Mouse (Mus musculus): ENCODE results near the gene Galnt10. TPM values are rescaled to one million over a fixed set of nuclear protein-coding genes. Genes with fewer than 3 reads are reported as not detected.
A peak's percentile ranks its signal among the peaks of the same experiment; 100 is the strongest.

Galnt10 gene
- total and polyA plus RNA-seq, 3 experiments: 17.5 to 41.2 (median 21.4) TPM

DNA sequence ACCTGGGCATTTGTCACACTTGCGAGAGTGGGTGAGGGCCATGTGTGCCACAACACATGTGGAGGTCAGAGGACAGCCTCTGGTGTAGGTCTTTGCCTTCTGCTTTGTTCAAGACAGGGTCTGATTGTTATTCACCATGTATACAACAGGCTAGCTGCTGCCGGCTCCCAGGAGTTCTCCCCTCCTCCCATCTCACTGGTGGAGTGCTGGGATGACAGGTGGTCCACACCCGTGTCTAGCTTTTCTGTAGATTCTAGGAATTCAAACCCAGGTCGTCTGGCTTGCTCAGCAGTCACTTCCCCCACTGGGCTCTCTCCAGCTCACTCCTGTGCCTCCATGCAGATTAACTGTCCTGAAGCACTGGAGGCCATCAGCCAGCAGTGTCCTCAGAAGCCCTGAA, 80.7 kb downstream of the Galnt10 start:
- TF ChIP-seq GATA2 (IDR thresholded peaks at IDR 0.05; ENCODE audit: borderline replicate concordance, low read depth, low read length) (no peak), TAL1 (conservative IDR thresholded peaks at IDR 0.05; ENCODE audit: low read depth, low read length) (no peak), CTCF (IDR thresholded peaks at IDR 0.05; ENCODE audit: low read depth, low read length) (no peak)
- ATAC-seq (ENCODE audit: extremely low read depth, insufficient number of reproducible peaks, low FRiP score, poor library complexity, severe bottlenecking) (no peak), DNase-seq (ENCODE audit: low spot score) (no peak)
- no peak overlapping the region for H3K4me3 ChIP-seq (ENCODE audit: low read depth, low read length)
- peaks cover 97% of the 10 kb centered on the region for H3K36me3 ChIP-seq (replicated peaks)
- peaks cover 13% of the 10 kb centered on the region for H3K4me1 ChIP-seq (ENCODE audit: insufficient read depth, low read depth, low read length)
- no peaks in the 10 kb centered on the region for H3K27me3 ChIP-seq (ENCODE audit: insufficient read depth, low read length)
- no peaks in the 10 kb centered on the region for H3K9me3 ChIP-seq (replicated peaks)

DNA sequence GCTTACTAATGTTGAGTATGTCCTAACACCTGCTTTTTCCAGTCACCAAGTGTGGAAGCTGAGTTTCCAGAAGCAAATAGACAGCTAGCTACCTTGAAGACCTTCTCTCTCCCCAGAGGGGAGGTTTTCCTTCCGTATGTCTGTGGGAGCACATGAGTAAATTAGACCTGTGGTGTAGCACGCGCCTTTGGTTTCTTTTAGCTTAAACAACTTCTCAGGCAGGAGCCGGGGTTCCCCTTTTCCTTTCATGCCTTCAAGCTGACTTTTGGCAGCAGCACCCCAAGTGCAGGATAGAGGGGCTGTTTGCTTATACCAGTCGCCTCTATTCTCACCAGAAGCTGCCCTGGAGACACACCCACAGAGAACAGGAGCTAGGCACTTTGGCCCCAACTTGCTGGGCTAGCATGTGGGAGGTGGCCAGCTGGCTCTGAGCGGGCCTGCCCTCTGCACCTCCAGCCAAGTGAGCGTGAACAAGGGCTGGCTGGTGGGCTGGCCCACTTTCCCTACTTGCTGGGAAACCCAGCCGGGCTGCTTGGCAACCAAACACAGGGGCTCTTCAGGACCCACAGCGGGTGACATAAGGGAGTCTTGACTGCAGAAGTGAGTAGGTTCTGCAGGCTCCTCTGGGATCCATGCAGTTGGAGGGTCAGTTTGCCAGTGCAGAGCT, 82.2 kb downstream of the Galnt10 start:
- Histone ChIP-seq H3K9me3 (replicated peaks) (no peaks in the 10 kb centered on the region), H3K4me1 (ENCODE audit: insufficient read depth, low read depth, low read length) (peaks cover 13% of the 10 kb centered on the region), H3K4me3 (ENCODE audit: low read depth, low read length) (no peak overlapping the region), H3K36me3 (replicated peaks) (peaks cover 96% of the 10 kb centered on the region), H3K27me3 (ENCODE audit: insufficient read depth, low read length) (no peaks in the 10 kb centered on the region)
- DNase-seq (ENCODE audit: low spot score): no peak
- TF ChIP-seq GATA2 (IDR thresholded peaks at IDR 0.05; ENCODE audit: borderline replicate concordance, low read depth, low read length): no peak
- TF ChIP-seq GATA1 (IDR thresholded peaks at IDR 0.05; ENCODE audit: borderline replicate concordance, low read length): no peak
- TF ChIP-seq POLR2AphosphoS5 (IDR thresholded peaks at IDR 0.05; ENCODE audit: insufficient replicate concordance, low read depth, low read length): no peak
- no peak for TF ChIP-seq CTCF (IDR thresholded peaks at IDR 0.05; ENCODE audit: low read depth, low read length)
- TF ChIP-seq TAL1 (conservative IDR thresholded peaks at IDR 0.05; ENCODE audit: low read depth, low read length): no peak
- ATAC-seq (ENCODE audit: extremely low read depth, insufficient number of reproducible peaks, low FRiP score, poor library complexity, severe bottlenecking): no peak

DNA sequence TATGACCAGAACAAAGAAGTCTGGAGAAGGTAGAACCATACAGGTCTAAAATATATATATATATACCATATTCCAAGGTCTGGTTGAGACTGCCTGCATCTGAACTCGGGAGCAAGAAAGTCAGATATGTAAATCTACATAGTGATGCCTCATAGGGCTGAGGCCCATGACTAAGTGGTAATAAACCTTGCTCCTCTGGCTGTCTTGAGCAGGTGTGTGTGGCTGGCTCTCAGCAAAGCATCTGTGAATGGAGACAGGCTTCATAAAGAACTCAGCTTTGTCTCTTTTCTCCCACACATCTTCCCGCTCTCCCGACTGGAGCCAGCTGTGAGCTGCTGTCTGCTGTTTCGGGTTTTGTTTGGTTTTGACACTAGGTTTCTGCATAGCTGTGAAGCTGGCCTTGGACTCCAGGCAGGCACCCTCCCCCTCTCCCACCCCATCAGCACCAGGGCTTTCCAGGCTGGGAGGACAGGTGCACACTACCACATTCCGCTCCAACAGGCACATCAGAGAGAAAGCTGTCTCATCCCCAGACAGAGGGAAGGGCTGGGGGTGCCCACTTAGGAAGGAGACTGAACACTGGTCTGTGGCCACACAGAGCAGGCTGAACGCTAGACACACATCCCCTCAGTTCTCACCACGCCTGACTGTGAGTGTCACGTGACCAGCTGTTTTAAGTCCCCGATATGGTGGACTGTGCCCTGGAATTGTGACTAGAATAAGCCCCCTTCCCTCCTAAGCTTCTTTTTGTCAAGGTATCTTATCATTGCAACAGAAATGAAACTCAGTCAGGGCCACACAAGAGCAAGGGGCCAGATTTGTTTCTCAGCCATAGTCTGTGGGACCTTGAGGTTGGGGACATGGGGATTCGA, 87.4 kb downstream of the Galnt10 start:
- ATAC-seq (ENCODE audit: extremely low read depth, insufficient number of reproducible peaks, low FRiP score, poor library complexity, severe bottlenecking) (no peak), DNase-seq (ENCODE audit: low spot score) (no peak)
- H3K36me3 ChIP-seq (replicated peaks): peaks cover 86% of the 10 kb centered on the region
- peaks cover 2% of the 10 kb centered on the region; the same call in 1 of the 2 replicates for H3K4me1 ChIP-seq (ENCODE audit: insufficient read depth, low read depth, low read length)
- no peaks in the 10 kb centered on the region for H3K9me3 ChIP-seq (replicated peaks)
- no peak overlapping the region for H3K4me3 ChIP-seq (ENCODE audit: low read depth, low read length)
- TF ChIP-seq TAL1 (conservative IDR thresholded peaks at IDR 0.05; ENCODE audit: low read depth, low read length) (no peak), GATA1 (IDR thresholded peaks at IDR 0.05; ENCODE audit: borderline replicate concordance, low read length) (no peak), POLR2AphosphoS5 (IDR thresholded peaks at IDR 0.05; ENCODE audit: insufficient replicate concordance, low read depth, low read length) (no peak), CTCF (IDR thresholded peaks at IDR 0.05; ENCODE audit: low read depth, low read length) (no peak), GATA2 (IDR thresholded peaks at IDR 0.05; ENCODE audit: borderline replicate concordance, low read depth, low read length) (no peak)
- no peaks in the 10 kb centered on the region for H3K27me3 ChIP-seq (ENCODE audit: insufficient read depth, low read length)

DNA sequence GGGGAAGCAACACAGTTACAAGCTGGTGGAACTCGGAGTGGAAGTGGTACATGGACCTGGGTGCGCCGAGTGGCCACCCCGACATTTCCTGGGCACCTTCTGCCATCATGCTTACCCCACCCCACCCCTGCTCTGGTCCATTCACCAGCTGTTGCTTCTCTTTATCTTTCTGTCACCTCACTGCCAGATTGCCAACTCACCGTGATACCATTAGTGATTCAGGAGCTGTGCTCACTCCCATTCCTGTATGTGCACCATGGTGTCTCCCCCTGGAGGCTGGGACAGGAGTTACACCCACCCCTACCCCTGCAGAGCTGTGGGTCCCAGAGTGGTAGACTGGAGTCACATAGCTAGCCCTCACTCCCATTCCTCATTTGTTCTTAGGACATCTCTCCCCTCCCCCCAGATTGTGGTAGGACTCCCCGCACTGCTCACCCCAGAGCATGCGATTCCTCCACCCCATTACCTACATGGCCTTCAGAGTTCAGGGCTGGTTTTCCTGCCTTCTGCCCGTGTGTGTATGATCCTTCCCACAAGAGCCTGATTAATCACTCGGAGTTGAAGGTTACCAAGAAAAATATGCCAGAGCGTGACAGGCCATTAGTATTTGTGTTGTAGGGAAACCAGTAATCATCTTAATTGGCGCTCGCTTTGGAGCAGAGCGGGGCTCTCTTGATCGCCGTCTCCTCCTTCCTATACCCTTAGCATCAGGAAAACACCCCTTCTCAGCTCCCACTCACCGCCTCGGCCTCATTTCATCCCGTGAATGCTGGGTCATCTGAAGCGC, 102.2 kb downstream of the Galnt10 start:
- H3K9me3 ChIP-seq (replicated peaks): no peaks in the 10 kb centered on the region
- ATAC-seq (ENCODE audit: extremely low read depth, insufficient number of reproducible peaks, low FRiP score, poor library complexity, severe bottlenecking): peak; percentile 15

DNA sequence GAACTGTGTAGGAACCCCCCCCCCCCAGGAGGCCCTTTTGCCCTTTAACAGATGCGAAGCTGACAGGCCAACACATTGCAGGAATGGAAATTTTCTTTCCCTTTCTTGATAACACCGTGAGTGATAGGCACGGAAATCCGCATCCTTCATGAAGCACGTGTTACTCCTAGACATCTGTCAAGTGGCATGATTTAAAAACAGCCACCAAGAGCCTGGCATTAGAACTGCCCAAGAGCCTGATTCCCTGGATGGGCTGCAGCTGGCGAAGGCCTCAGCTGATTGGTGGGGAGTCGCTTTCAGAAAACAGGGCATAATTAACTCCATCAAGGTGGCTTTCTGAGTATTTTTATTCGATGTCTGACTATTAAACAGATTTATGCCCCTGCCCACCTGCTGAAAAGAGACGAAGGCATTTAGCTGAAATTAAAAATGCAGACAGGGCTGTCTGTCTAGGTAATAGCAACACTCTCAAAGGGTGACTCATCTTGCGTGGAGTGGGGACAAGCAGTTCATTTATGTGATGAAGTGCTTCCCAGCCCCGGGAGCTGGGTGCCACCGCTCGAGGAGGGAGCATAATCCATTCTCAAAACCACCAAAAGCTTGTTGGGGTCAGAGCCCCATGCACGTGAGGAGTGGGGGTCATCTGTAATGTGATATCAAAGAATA, 108.4 kb downstream of the Galnt10 start:
- no peak for DNase-seq (ENCODE audit: low spot score)

More for the DNA sequence above, 102.2 kb downstream of the Galnt10 start:
- TF ChIP-seq TAL1 (conservative IDR thresholded peaks at IDR 0.05; ENCODE audit: low read depth, low read length): no peak
- TF ChIP-seq CTCF (IDR thresholded peaks at IDR 0.05; ENCODE audit: low read depth, low read length): peak; percentile 76
- peaks cover 90% of the 10 kb centered on the region for H3K36me3 ChIP-seq (replicated peaks)
- peaks cover 16% of the 10 kb centered on the region for H3K4me1 ChIP-seq (ENCODE audit: insufficient read depth, low read depth, low read length)
- peak; percentile 58 for DNase-seq (ENCODE audit: low spot score)
- no peaks in the 10 kb centered on the region for H3K27me3 ChIP-seq (ENCODE audit: insufficient read depth, low read length)
- H3K4me3 ChIP-seq (ENCODE audit: low read depth, low read length): no peak overlapping the region

More for the DNA sequence above, 108.4 kb downstream of the Galnt10 start:
- no peak for ATAC-seq (ENCODE audit: extremely low read depth, insufficient number of reproducible peaks, low FRiP score, poor library complexity, severe bottlenecking)
- no peak overlapping the region for H3K4me3 ChIP-seq (ENCODE audit: low read depth, low read length)
- H3K36me3 ChIP-seq (replicated peaks): peaks cover 91% of the 10 kb centered on the region
- no peaks in the 10 kb centered on the region for H3K9me3 ChIP-seq (replicated peaks)
- H3K4me1 ChIP-seq (ENCODE audit: insufficient read depth, low read depth, low read length): peaks cover 3% of the 10 kb centered on the region; the same call in 1 of the 2 replicates
- H3K27me3 ChIP-seq (ENCODE audit: insufficient read depth, low read length): no peaks in the 10 kb centered on the region
- no peak for TF ChIP-seq GATA2 (IDR thresholded peaks at IDR 0.05; ENCODE audit: borderline replicate concordance, low read depth, low read length)
- TF ChIP-seq GATA1 (IDR thresholded peaks at IDR 0.05; ENCODE audit: borderline replicate concordance, low read length): no peak
- no peak for TF ChIP-seq CTCF (IDR thresholded peaks at IDR 0.05; ENCODE audit: low read depth, low read length)
- no peak for TF ChIP-seq POLR2AphosphoS5 (IDR thresholded peaks at IDR 0.05; ENCODE audit: insufficient replicate concordance, low read depth, low read length)
- no peak for TF ChIP-seq TAL1 (conservative IDR thresholded peaks at IDR 0.05; ENCODE audit: low read depth, low read length)

Measured in G1E (cell line).